Mouse (Mus musculus): Measurements from ENCODE around the gene Ccdc34.

Gene Ccdc34

DNA sequence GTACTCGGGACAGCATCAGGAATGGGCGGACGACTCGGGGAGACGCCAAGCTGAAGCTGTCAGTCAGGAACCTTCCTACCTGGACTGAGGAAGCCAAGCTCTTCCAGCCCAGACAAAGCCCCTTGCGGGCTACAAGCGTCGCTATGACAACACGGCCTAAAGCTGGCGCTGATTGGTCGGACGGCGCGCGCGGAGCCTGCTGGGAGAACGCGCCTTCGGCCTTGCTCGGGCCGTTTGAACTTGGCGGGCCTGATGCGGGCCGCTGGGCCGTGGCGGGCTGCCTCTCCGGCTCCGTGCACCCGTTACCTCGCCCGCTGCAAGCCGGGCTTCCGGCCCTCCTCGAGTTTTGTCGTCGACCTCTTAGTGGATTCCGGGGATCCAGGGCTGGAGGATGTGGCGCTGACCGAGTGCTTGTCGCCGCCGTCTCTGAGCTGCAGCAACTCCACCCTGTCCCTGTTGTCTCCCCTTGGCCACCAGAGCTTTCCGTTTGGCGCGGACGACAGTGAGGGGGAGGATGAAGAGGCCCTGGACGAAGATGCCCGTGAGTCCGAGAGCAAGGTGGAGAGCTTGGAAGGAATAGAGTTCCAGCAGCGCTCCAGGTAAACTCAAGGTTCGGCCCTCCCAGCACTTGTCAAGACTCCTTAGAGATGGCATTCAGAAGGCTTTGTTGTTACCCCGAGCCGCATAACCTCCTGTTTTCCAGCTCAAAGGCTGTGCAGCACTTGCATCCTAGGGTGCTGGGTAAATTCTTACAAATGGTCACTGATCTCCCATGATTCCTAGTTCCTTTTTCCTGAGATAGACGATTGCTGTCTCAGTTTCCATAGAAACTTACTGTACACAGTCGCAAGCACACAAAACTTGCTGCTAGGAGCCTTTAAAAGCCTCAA, at the start of gene Ccdc34:
TSS of gene Ccdc34 (plus strand) at position 202 of the 890 bp plus-strand sequence.
- DNase-seq (ENCODE audit: low read depth, low spot score), result peak; percentile 89

DNA sequence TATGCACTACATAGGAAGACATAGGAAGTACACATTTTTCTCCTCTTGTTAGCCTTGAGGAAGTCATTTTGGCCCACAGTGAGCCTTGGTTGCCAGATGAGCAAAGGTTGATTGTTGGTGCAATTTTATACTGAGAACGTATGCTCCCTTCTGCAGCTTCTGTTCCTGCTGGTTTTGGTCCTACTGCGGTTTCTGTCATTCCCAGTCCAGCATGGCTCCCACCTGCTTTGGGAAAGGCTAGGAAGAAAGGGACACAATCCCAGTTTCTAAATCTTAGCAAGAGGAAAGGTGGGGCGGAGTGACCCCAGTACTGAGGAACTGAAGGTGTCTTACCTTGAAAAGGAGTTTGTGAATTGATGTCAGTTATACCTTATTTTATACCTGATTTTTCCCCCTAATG, 48.2 kb upstream of the Ccdc34 start:
- DNase-seq (ENCODE audit: low read depth, low spot score), result no peak

DNA sequence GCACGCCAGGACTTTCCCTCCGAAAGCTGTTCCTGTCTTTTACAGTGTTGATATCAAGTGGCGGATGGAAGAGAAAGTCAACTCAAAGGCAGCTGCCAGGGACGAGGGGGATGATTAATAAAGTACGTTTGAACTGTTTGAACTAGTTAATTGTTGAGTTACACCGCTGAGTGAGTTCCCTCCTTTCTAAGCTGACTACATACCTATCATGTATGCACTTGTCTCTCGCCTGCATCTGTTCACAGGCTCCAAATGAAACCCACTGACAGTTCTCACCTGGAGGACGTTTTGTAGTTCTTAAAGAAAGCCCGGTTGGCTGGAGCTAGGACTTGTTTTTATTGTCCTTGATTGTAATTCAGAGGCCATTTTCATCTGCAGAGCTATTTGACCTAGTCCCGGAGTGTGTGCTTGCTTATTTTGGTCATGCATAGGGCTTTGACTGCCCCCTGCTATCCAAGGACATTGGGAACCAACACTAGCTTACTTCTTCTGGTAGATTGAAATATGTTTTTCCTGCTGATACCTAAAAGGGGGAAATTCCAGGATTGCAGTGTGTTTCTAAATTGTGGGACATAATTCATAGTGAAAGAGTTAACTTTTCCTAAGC, 47.6 kb upstream of the Ccdc34 start:
- DNase-seq (ENCODE audit: low read depth, low spot score), result no peak

GRCm38 (mm10) chr2:109970744-109971410, 46.7 kb upstream of the Ccdc34 start:
- no peak for DNase-seq (ENCODE audit: low read depth, low spot score)

GRCm38 (mm10) chr2:109972310-109972709, 45.3 kb upstream of the Ccdc34 start:
- DNase-seq (ENCODE audit: low read depth, low spot score), result no peak

- DNase-seq (ENCODE audit: low read depth, low spot score), result no peak
These were observed 44.7 kb upstream of the Ccdc34 start for GRCm38 (mm10) chr2:109972922-109973321.

- no peak for DNase-seq (ENCODE audit: low read depth, low spot score)
These were observed 42.8 kb upstream of the Ccdc34 start for GRCm38 (mm10) chr2:109974807-109975206.

DNA sequence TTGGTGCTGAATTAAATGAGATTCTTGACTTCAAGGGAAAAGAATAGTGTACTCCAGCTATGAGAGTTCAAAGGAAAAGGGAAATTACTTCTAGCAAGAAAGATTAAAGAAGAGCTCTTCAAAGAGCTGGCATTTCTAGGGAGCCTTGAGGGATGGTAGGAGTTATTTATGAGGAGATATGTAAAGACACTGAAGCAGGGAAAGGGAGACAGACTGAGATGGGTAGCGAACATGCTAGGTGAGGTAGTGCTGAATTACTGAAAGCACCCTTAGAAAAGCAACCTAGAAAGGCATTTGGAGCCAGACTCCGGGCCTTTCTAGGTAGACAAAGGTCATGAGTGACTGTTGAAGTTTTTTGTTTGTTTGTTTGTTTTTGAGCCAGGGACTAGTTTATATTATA, 41.4 kb upstream of the Ccdc34 start:
- no peak for DNase-seq (ENCODE audit: low read depth, low spot score)

- no peak for DNase-seq (ENCODE audit: low read depth, low spot score)
These were observed 40.3 kb upstream of the Ccdc34 start for GRCm38 (mm10) chr2:109977322-109977721.

GRCm38 (mm10) chr2:109979209-109979608, 38.4 kb upstream of the Ccdc34 start:
- DNase-seq (ENCODE audit: low read depth, low spot score), result no peak

GRCm38 (mm10) chr2:109983435-109983834, 34.2 kb upstream of the Ccdc34 start:
- no peak for DNase-seq (ENCODE audit: low read depth, low spot score)

- no peak for DNase-seq (ENCODE audit: low read depth, low spot score)
These were observed 32.7 kb upstream of the Ccdc34 start for GRCm38 (mm10) chr2:109984930-109985329.

- DNase-seq (ENCODE audit: low read depth, low spot score), result no peak
These were observed 32.1 kb upstream of the Ccdc34 start for GRCm38 (mm10) chr2:109985560-109985959.

GRCm38 (mm10) chr2:109986036-109986785, 31.4 kb upstream of the Ccdc34 start:
- no peak for DNase-seq (ENCODE audit: low read depth, low spot score)

DNA sequence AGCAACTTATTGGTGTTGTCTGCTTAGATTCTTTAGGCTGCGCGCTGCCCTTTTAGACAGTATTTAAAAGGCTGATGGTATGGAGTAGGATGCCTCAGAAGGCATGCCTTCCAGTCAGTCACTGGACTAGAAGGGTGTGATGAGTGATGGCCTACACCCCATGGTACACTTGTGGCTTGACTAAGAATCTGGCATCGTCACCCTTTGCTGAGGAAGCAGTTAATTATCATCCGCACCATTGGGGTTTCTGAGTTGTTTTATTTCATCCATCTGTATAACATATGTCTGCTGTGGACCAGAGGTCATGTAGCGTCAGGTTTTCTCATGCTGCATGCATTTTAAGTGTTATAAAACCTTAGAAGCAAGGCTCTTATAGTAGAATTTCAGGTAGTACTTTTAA, 29.7 kb upstream of the Ccdc34 start:
- DNase-seq (ENCODE audit: low read depth, low spot score), result no peak

- DNase-seq (ENCODE audit: low read depth, low spot score), result no peak
These were observed 28.4 kb upstream of the Ccdc34 start for GRCm38 (mm10) chr2:109989196-109989595.

- DNase-seq (ENCODE audit: low read depth, low spot score), result no peak
These were observed 27.7 kb upstream of the Ccdc34 start for GRCm38 (mm10) chr2:109989679-109990473.

DNA sequence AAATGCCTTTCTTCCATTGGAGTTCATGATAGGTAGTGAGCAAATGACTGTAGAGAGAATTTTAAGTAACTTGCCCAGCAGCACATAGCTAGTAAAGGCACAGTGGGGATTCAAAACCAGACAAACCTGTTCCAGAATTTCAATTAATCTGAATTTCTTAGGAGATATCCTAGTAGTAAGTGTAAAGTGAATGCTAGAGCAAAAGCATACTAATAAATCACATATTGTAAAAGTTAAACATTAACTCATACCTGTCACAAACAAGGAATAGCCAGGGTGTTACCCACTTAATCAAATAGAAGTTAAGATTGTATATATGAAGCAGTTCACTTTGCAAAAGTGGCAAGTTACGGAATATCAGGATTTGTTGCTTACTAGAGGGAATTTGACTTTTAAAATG, 25.9 kb upstream of the Ccdc34 start:
- DNase-seq (ENCODE audit: low read depth, low spot score), result no peak

DNA sequence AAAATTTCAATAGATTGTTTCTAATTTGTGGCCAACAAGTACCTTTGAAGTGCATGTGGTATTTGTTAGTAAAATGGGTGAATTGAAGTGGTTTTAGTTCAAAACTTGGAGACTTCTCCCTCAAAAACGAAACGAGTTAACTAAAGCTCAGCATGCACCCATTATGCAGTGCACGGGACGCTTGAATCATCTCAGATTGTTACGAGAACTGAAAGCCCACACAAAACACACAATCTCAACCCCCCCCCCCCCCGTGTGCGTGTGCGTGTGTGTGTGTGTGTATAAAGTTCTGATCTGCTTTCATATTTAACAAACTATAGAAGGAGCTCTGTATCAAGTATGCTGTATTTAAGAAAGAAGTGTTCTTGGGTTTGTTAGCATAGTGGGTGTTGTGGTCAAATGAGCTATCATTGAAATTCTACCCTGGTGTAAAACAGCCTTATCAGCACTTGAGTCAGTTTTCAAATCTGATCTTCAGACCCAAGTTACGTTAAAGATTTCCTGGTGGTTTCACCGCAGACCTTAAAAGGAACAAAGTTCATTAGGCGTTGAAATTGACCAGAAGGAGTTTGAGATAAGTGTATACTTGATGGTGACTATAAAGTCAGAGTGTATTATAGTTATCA, 25.1 kb upstream of the Ccdc34 start:
- no peak for DNase-seq (ENCODE audit: low read depth, low spot score)

- no peak for DNase-seq (ENCODE audit: low read depth, low spot score)
These were observed 24.2 kb upstream of the Ccdc34 start for GRCm38 (mm10) chr2:109993404-109993803.

All from CD4-positive helper T cell, adult 2 months (primary cell).